Mouse (Mus musculus): ENCODE data around the gene Mfsd11.
A peak's percentile ranks its signal among the peaks of the same experiment; 100 is the strongest.
"Not testable (repeated sequence)": the region's sequence is repeated elsewhere in the genome, so short reads cannot be mapped to it uniquely, and the experiment has no call there.

The Mfsd11 gene

GRCm38 (mm10) chr11:116881440-116881839 is 29.2 kb downstream of the Mfsd11 start:
- DNase-seq (ENCODE audit: low read depth, low spot score) = no peak

- no peak for DNase-seq (ENCODE audit: low read depth, low spot score)
Measured at GRCm38 (mm10) chr11:116882446-116882845, 30.2 kb downstream of the Mfsd11 start.

GRCm38 (mm10) chr11:116884061-116884460 is 31.8 kb downstream of the Mfsd11 start:
- DNase-seq (ENCODE audit: low read depth, low spot score) = no peak

- DNase-seq (ENCODE audit: low read depth, low spot score) = peak; percentile 94
Measured at GRCm38 (mm10) chr11:116885275-116886151, 33.3 kb downstream of the Mfsd11 start.

GRCm38 (mm10) chr11:116887136-116887535 is 34.9 kb downstream of the Mfsd11 start:
- DNase-seq (ENCODE audit: low read depth, low spot score) = no peak

GRCm38 (mm10) chr11:116893532-116894442 is 41.5 kb downstream of the Mfsd11 start:
- peak; percentile 73 for DNase-seq (ENCODE audit: low read depth, low spot score)

GRCm38 (mm10) chr11:116895402-116895801 is 43.2 kb downstream of the Mfsd11 start:
- DNase-seq (ENCODE audit: low read depth, low spot score) = no peak

- no peak for DNase-seq (ENCODE audit: low read depth, low spot score)
Measured at GRCm38 (mm10) chr11:116899247-116899646, 47.0 kb downstream of the Mfsd11 start.

- not testable (repeated sequence) for DNase-seq (ENCODE audit: low read depth, low spot score)
Measured at GRCm38 (mm10) chr11:116902588-116902987, 50.3 kb downstream of the Mfsd11 start.

GRCm38 (mm10) chr11:116905741-116906456 is 53.7 kb downstream of the Mfsd11 start:
- DNase-seq (ENCODE audit: low read depth, low spot score) = no peak

- no peak for DNase-seq (ENCODE audit: low read depth, low spot score)
Measured at GRCm38 (mm10) chr11:116913573-116913972, 61.3 kb downstream of the Mfsd11 start.

GRCm38 (mm10) chr11:116914267-116914885 is 62.1 kb downstream of the Mfsd11 start:
- no peak for DNase-seq (ENCODE audit: low read depth, low spot score)

GRCm38 (mm10) chr11:116915241-116915640 is 63.0 kb downstream of the Mfsd11 start:
- no peak for DNase-seq (ENCODE audit: low read depth, low spot score)

GRCm38 (mm10) chr11:116917361-116917760 is 65.1 kb downstream of the Mfsd11 start:
- no peak for DNase-seq (ENCODE audit: low read depth, low spot score)

GRCm38 (mm10) chr11:116918323-116919185 is 66.3 kb downstream of the Mfsd11 start, which contains the start of gene Mgat5b:
Mgat5b (plus strand) TSS chr11:116918863.
- DNase-seq (ENCODE audit: low read depth, low spot score) = peak; percentile 85

- DNase-seq (ENCODE audit: low read depth, low spot score) = no peak
Measured at GRCm38 (mm10) chr11:116919186-116920020, 67.2 kb downstream of the Mfsd11 start.

GRCm38 (mm10) chr11:116920746-116921145 is 68.5 kb downstream of the Mfsd11 start:
- DNase-seq (ENCODE audit: low read depth, low spot score) = no peak

GRCm38 (mm10) chr11:116922058-116922457 is 69.8 kb downstream of the Mfsd11 start:
- DNase-seq (ENCODE audit: low read depth, low spot score) = no peak
